Mouse (Mus musculus) liver (tissue): ENCODE results near the gene Mslnl.
"Not testable (repeated sequence)": the region's sequence is repeated elsewhere in the genome, so short reads cannot be mapped to it uniquely, and the experiment has no call there.

Experiments used
- DNase-seq: peaks from one replicate; pipeline ENCODE4 v3.0.0-alpha.2; 2020; ENCODE audit warnings: mixed read lengths

Mslnl gene

GRCm38 (mm10) chr17:25735745-25736144 lies at the start of gene Mslnl:
Gene Mslnl, plus strand, starts transcription at chr17:25736042.
- DNase-seq: no peak

- peak; percentile 14 for DNase-seq
Measured at GRCm38 (mm10) chr17:25686323-25686722, 49.5 kb upstream of the Mslnl start.

- DNase-seq: no peak
Measured at GRCm38 (mm10) chr17:25688922-25689321, 46.9 kb upstream of the Mslnl start.

- no peak for DNase-seq
Measured at GRCm38 (mm10) chr17:25696263-25696662, 39.6 kb upstream of the Mslnl start.

- DNase-seq: peak; percentile 66
Measured at GRCm38 (mm10) chr17:25698446-25698845, 37.4 kb upstream of the Mslnl start.

GRCm38 (mm10) chr17:25700863-25701496 lies 34.9 kb upstream of the Mslnl start:
- DNase-seq: no peak

- no peak for DNase-seq
Measured at GRCm38 (mm10) chr17:25709994-25710393, 25.8 kb upstream of the Mslnl start.

- no peak for DNase-seq
Measured at GRCm38 (mm10) chr17:25711136-25711535, 24.7 kb upstream of the Mslnl start.

- DNase-seq: peak; percentile 11
Measured at GRCm38 (mm10) chr17:25715627-25716026, 20.2 kb upstream of the Mslnl start.

GRCm38 (mm10) chr17:25716130-25716529 lies 19.7 kb upstream of the Mslnl start:
- DNase-seq: peak; percentile 15

GRCm38 (mm10) chr17:25716711-25717637 lies 18.9 kb upstream of the Mslnl start, which contains the start of gene Gng13:
Gene Gng13, plus strand, starts transcription at chr17:25717171.
- DNase-seq: peak; percentile 23

- no peak for DNase-seq
Measured at GRCm38 (mm10) chr17:25717691-25718090, 18.2 kb upstream of the Mslnl start.

GRCm38 (mm10) chr17:25721476-25721875 lies 14.4 kb upstream of the Mslnl start:
- no peak for DNase-seq

GRCm38 (mm10) chr17:25723470-25723869 lies 12.4 kb upstream of the Mslnl start:
- no peak for DNase-seq

GRCm38 (mm10) chr17:25723919-25724318 lies 11.9 kb upstream of the Mslnl start:
- DNase-seq: no peak

GRCm38 (mm10) chr17:25725264-25725663 lies 10.6 kb upstream of the Mslnl start:
- no peak for DNase-seq

GRCm38 (mm10) chr17:25727265-25728008 lies 8.4 kb upstream of the Mslnl start, which contains the start of the genes Chtf18 and Rpusd1:
Gene Chtf18, minus strand, starts transcription at chr17:25727419.
Gene Rpusd1, plus strand, starts transcription at chr17:25727670.
- peak; percentile 99 for DNase-seq

- DNase-seq: no peak
Measured at GRCm38 (mm10) chr17:25728009-25728270, 7.9 kb upstream of the Mslnl start.

- DNase-seq: peak; percentile 85
Measured at GRCm38 (mm10) chr17:25732082-25732481, 3.8 kb upstream of the Mslnl start.

- no peak for DNase-seq
Measured at GRCm38 (mm10) chr17:25735246-25735645, 596 bp upstream of the Mslnl start.

- no peak for DNase-seq
Measured at GRCm38 (mm10) chr17:25738861-25739260, 3.0 kb downstream of the Mslnl start.

- DNase-seq: not testable (repeated sequence)
Measured at GRCm38 (mm10) chr17:25741471-25741870, 5.6 kb downstream of the Mslnl start.

GRCm38 (mm10) chr17:25743831-25744230 lies 8.0 kb downstream of the Mslnl start:
- DNase-seq: no peak
